Mouse (Mus musculus) intestine, postnatal 0 days (tissue): Measurements from ENCODE around the gene Zfp503. TPM values are rescaled to one million over a fixed set of nuclear protein-coding genes. Genes with fewer than 3 reads are reported as not detected.

Source experiments
- ATAC-seq: fragments of 200-750 bp; cut with Nextera tagmentation; 2 replicates; pipeline ENCODE4 v1.8.0; 2017; ENCODE audit warnings: mild to moderate bottlenecking, moderate TSS enrichment, moderate library complexity
- H3K27ac ChIP-seq: fragments of 300-500 bp; sonication (generic); 2 replicates; pipeline ENCODE4 v1.5.1; 2014; ENCODE audit warnings: mild to moderate bottlenecking, low read depth, low read length, moderate library complexity
- H3K27me3 ChIP-seq: fragments of 300-500 bp; sonication (generic); replicated peaks from 2 replicates; pipeline ENCODE4 v1.6.1; 2014; ENCODE audit warnings: low read length, mixed read lengths; ENCODE audit not compliant: control insufficient read depth, insufficient read depth
- H3K36me3 ChIP-seq: fragments of 300-500 bp; sonication (generic); 2 replicates; pipeline ENCODE4 v1.6.1; 2014; ENCODE audit warnings: mild to moderate bottlenecking, moderate library complexity; ENCODE audit not compliant: control insufficient read depth, insufficient read depth
- H3K4me1 ChIP-seq: fragments of 300-500 bp; sonication (generic); replicated peaks from 2 replicates; pipeline ENCODE4 v1.6.1; 2014; ENCODE audit warnings: antibody characterized with exemption, low read length, mixed read lengths; ENCODE audit not compliant: control insufficient read depth, insufficient read depth
- H3K4me2 ChIP-seq: fragments of 300-500 bp; sonication (generic); replicated peaks from 2 replicates; pipeline ENCODE4 v1.6.1; 2014; ENCODE audit warnings: low read depth, mild to moderate bottlenecking, moderate library complexity
- H3K4me3 ChIP-seq: fragments of 300-500 bp; sonication (generic); 2 replicates; pipeline ENCODE4 v1.5.1; 2014; ENCODE audit warnings: low read depth, low read length
- H3K9ac ChIP-seq: fragments of 300-500 bp; sonication (generic); 2 replicates; pipeline ENCODE4 v1.6.1; 2014; ENCODE audit warnings: mild to moderate bottlenecking, low read depth, low read length
- H3K9me3 ChIP-seq: fragments of 300-500 bp; sonication (generic); 2 replicates; pipeline ENCODE4 v1.6.1; 2016; ENCODE audit warnings: mixed run types; ENCODE audit not compliant: control insufficient read depth
- CTCF ChIP-seq: sonication (generic); IDR thresholded peaks from 2 replicates; pipeline ENCODE4 v1.5.1; 2016; ENCODE audit warnings: low read depth, mild to moderate bottlenecking, control low read depth, antibody characterized with exemption, moderate library complexity
- WGBS: fragments of 180-500 bp; shearing (Covaris S2); extraction: QIAGEN DNeasy Blood & Tissue Kit; methylation state at CpG from one replicate; pipeline ENCODE4 v1.1.7; 2014; 5-methylcytosine and 5-hydroxymethylcytosine counted together
- polyA plus RNA-seq: library from polyadenylated mRNA; unstranded; fragments of >200 nt; fragmentation: Nextera tagmentation; extraction: Ambion mirVana; gene quantifications from 2 replicates; pipeline ENCODE4 v1.2.1, GENCODE M21; 2015

Gene Zfp503
- polyA plus RNA-seq, 1 experiment from 2014 or later = 5.7 TPM

DNA sequence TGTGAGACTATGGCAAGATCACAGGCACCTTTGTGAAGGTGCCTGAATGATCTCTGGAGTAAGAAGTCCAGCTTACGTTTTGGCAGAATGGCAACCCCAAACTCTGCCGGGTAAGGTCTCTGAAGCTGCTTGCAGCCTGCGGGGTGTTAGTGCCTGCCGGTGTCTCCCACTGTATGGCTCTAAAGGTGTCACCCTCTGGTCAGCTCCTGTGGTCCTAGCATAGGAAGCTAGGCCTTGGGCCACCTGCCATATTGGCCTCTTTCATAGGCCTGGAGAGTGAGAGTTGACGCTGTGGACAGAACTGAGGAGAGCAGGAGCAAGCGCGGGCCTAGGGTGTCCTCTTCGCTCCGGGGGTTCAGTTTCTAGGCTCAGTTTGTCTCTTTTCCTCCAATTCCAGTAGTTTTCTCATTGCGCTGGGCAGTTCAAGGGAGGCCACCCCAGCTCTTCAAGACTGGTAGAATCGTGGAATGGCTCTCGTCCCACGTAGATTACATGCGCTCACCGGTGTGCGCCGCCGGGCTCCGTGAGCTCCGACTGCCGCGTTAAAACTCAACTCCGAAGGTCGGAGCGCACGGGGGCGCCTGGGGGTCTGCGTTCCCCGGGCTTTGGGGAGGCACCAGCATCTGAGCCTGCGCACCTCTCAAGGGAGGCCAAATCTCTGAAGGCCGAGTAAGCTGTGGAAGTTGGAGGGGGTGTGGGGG is 1.1 kb upstream of the Zfp503 start:
- no peaks in the 10 kb centered on the region for H3K9me3 ChIP-seq
- TF ChIP-seq CTCF = 0 out of 2 replicates have a peak, but pooled peaks have one; percentile 7
- peak overlapping the region; percentile 95 for H3K4me2 ChIP-seq
- H3K27me3 ChIP-seq = no peaks in the 10 kb centered on the region
- 8% methylated on average over 31 of the region's 31 CpGs for WGBS
- peaks cover 4% of the 10 kb centered on the region; the same call in 1 of the 2 replicates for H3K36me3 ChIP-seq
- H3K4me1 ChIP-seq = 0 out of 2 replicates have a peak, but pooled peaks cover 2% of the 10 kb centered on the region
- peak overlapping the region; percentile 55 for H3K9ac ChIP-seq
- H3K4me3 ChIP-seq = peak overlapping the region; percentile 82
- ATAC-seq = no peak
- H3K27ac ChIP-seq = peak overlapping the region; percentile 95

DNA sequence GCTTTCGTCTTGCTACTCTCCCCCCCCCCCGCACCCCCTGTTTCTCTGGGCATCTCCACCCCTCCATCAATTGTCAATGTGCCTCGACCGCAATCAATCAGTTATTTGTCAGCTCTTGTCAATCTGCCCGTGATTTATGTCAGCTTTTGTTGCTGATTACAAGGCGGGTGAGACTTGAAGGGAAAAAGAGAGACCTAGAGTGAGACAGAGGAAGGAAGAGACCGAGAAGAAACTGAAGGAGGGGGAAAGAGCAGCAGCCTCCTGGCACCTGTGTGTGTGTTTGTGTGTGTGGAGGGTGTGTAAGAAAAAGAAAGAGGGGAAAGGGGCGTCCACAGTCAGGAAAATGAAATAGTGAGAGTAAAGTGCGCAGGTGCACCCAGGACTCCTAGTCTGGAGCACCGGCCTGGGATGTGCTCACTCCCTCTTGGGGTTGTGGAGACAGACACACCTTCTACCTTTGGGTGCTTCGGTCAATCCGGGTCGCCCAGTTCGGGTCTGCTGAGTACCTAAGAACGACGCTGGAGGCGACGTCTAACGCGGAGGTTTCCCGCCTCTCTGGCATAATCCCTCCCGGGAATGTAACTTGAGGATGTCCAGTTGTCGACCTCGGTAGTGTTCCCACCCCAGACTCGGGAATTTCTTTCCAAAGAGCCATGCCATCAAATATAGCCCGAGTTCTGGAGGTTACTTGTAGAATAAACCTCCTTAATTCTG is 667 bp downstream of the Zfp503 start:
- H3K4me3 ChIP-seq = peak overlapping the region; percentile 82
- H3K27ac ChIP-seq = peak overlapping the region; percentile 95
- TF ChIP-seq CTCF = no peak
- WGBS = under 1% methylated on average over 26 of the region's 26 CpGs
- no peak for ATAC-seq
- no peaks in the 10 kb centered on the region for H3K9me3 ChIP-seq
- H3K4me1 ChIP-seq = 0 out of 2 replicates have a peak, but pooled peaks cover 2% of the 10 kb centered on the region
- peak overlapping the region; percentile 95 for H3K4me2 ChIP-seq
- H3K27me3 ChIP-seq = no peaks in the 10 kb centered on the region
- peak overlapping the region; percentile 90; the same call in 1 of the 2 replicates for H3K9ac ChIP-seq
- peaks cover 11% of the 10 kb centered on the region; the same call in 1 of the 2 replicates for H3K36me3 ChIP-seq

DNA sequence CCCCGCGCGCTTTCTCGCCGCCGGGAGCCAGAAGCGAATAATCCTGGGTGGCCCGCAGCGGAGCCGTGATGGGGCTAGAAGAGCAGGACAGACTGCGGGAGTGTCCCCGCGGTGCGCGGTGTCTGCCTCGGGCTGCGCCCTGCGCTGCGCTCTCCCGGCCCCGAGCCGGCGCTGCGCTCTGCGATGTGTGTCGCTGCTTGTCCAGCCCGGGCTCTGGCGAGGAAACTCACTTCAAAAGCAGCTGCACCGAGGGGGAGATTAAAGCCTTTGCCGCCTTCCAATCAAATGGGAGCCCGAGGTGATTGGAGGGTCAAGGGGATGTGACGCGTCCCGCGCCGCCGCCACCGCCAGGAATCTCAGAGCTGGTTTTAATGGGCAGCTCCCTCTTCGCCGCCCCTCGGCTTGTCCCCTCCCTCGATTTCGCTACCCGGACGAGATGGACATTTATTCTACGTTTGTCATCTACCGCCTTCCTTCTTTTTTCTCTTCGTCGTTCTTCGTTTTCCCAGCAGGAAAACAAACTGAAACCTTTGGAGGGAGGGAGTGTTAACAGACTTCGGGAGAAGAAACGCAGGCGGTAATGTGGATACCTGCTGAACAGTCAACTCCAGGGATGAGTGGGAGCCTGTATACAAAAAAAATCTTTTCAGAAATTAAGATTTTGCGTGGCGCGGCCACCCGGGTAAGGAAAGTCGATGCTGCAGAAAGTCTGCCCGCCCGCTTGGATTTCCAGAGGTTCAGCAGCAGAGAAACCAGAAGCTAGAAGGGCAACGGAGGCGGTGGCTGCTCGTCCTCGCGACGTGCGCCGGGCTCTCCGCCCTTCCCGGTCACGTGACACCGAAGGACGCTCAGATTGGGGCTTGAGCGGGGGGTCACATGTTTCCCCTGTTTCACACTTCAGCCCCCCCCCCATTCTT is 1.5 kb downstream of the Zfp503 start:
- peak overlapping the region; percentile 95 for H3K4me2 ChIP-seq
- WGBS = under 1% methylated on average over 74 of the region's 74 CpGs
- H3K4me3 ChIP-seq = peak overlapping the region; percentile 82
- peak; percentile 47 for TF ChIP-seq CTCF
- peak; percentile 80 for ATAC-seq
- no peaks in the 10 kb centered on the region for H3K27me3 ChIP-seq
- no peaks in the 10 kb centered on the region for H3K9me3 ChIP-seq
- peaks cover 11% of the 10 kb centered on the region; the same call in 1 of the 2 replicates for H3K36me3 ChIP-seq
- peak overlapping the region; percentile 90 for H3K9ac ChIP-seq
- 0 out of 2 replicates have a peak, but pooled peaks cover 2% of the 10 kb centered on the region for H3K4me1 ChIP-seq
- H3K27ac ChIP-seq = peak overlapping the region; percentile 95

DNA sequence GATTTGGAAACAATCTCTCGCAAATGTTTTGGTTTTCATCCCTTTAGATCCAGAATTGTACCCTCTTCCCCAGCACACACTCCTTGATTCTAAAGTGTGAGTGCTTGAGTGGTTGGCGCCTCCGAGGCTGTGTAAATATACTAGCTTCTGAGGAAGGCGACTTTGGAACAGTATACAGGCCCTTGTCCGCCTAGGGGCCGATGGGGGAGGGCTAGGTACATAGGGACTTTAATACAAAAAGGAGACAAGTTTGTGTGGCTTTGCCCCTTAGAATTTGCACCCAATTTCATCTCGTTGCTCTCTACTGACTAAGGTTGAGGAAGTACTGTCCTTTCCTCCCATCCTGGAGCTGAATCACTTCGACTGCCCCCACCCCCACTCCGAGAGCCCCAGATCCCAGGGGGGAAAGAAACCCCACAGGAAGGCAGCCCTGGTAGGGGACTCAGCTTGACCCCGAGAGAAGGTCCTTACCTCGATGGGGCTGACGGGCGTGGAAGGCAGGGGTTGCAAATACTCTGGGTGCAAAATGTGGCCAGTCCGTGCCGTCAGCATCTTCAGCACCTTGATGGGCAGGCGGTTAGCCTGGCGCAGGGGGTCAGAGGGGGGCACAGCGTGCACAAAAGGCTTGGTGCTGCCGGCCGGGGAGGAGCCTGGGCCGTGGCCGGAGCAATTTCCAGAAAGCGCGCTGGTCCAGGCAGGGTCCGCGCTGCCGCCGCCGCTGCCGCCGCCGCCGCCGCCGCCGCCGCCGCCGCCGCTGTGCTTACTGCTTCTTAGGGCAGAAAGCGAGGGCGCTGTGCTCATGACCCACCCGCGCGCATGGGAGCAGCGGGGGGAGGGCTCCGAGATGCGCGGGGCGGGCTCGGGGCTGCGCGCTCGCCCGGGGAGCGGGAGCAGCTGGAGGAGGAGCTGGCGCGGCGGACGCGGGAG is 2.4 kb downstream of the Zfp503 start:
- 0 out of 2 replicates have a peak, but pooled peaks cover 2% of the 10 kb centered on the region for H3K4me1 ChIP-seq
- no peaks in the 10 kb centered on the region for H3K9me3 ChIP-seq
- H3K4me3 ChIP-seq = peak overlapping the region; percentile 82
- TF ChIP-seq CTCF = no peak
- H3K27me3 ChIP-seq = no peaks in the 10 kb centered on the region
- H3K9ac ChIP-seq = peak overlapping the region; percentile 90
- WGBS = under 1% methylated on average over 50 of the region's 61 CpGs
- H3K27ac ChIP-seq = peak overlapping the region; percentile 95
- peak overlapping the region; percentile 95 for H3K4me2 ChIP-seq
- ATAC-seq = peak; percentile 8
- H3K36me3 ChIP-seq = peaks cover 11% of the 10 kb centered on the region; the same call in 1 of the 2 replicates

DNA sequence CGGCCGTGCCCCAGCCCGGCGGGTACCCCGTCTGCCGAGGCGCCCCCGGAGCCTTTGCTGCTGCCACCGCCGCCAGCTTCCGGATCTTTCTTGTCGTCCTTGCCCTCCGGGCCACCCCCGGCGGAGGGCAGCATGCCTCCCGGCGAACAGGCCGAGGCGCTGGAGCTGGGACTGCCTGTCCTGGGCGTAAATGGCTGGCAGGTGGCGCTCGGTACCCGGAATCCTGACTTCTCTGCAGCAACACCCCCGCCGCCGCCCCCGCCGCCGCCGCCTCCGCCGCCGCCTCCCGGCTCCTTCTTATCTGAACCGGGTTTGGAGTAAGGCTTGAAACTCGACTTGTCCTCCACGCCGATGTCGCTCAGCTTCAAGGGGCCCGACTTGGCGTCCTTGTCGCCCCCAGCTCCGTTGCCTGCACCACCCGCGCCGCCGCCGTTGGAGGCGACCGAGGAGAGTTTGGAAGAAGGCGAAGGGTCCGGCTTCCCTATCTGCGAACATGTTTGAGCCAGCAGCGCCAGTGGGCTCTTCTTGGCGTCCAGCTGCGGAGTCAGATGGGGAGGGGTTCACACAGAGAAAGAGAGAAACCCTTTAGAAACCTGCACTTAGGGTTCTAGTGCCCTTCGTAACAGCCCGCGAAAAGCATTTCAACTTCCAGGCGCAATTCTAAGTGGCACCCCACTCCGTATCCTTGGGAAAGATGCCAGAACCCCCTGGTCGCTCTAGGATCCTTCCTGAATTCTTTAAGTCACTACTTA is 3.2 kb downstream of the Zfp503 start:
- Histone ChIP-seq H3K4me3 (peak overlapping the region; percentile 82), H3K9me3 (no peaks in the 10 kb centered on the region), H3K27me3 (no peaks in the 10 kb centered on the region), H3K27ac (peak overlapping the region; percentile 95), H3K4me1 (0 out of 2 replicates have a peak, but pooled peaks cover 2% of the 10 kb centered on the region), H3K4me2 (peak overlapping the region; percentile 95), H3K9ac (peak overlapping the region; percentile 90), H3K36me3 (peaks cover 11% of the 10 kb centered on the region; the same call in 1 of the 2 replicates)
- ATAC-seq = peak; percentile 32; the same call in 1 of the 2 replicates
- WGBS = under 1% methylated on average over 54 of the region's 62 CpGs
- TF ChIP-seq CTCF = peak; percentile 75
